ENCODE assay signal across 29 mouse cellular contexts in genomic region chr13:118365774-118366173, GRCm38 (mm10). TPM values are rescaled to one million over a fixed set of nuclear protein-coding genes. Genes with fewer than 3 reads are reported as not detected.
DNase-seq lines count a peak whose midpoint lies in the region; ATAC-seq and TF ChIP-seq lines count a peak whose summit lies in the region.
"Had no signal": no experiment of that assay in that cellular context is flagged by ENCODE, and none has a peak within 500 bp of the region (broad histone marks: within the 10 kb centered on the region; RNA-seq: fewer than 3 reads in every experiment).

No protein-coding gene starts in this region.

- peaks cover 3% of the 10 kb centered on the region; the same call in 1 of the 2 replicates for H3K9me3 ChIP-seq in intestine, embryonic 16.5 days (ENCODE audit: control insufficient read depth, low read length)
- H3K9me3 ChIP-seq in intestine, embryonic 15.5 days: no peaks in the 10 kb centered on the region
- peaks cover 3% of the 10 kb centered on the region for H3K9me3 ChIP-seq in G1E (replicated peaks)
- no peaks in the 10 kb centered on the region for H3K9me3 ChIP-seq in forebrain, embryonic 13.5 days (replicated peaks)
- H3K9me3 ChIP-seq: embryonic facial prominence, embryonic 12.5 days; hindbrain, embryonic 13.5 days; midbrain, embryonic 10.5 days; neural tube, embryonic 12.5 days had no signal

- H3K4me2 ChIP-seq in intestine, embryonic 16.5 days (ENCODE audit: low read depth, low read length): no peak overlapping the region
- no peak overlapping the region for H3K4me2 ChIP-seq in intestine, embryonic 15.5 days (replicated peaks)
- no peak overlapping the region for H3K4me2 ChIP-seq in forebrain, embryonic 13.5 days
- H3K4me2 ChIP-seq: embryonic facial prominence, embryonic 12.5 days; heart, embryonic 11.5 days; hindbrain, embryonic 13.5 days; neural tube, embryonic 12.5 days had no signal

- no peak overlapping the region for H3K27ac ChIP-seq in intestine, embryonic 16.5 days (ENCODE audit: low read length)
- no peak overlapping the region for H3K27ac ChIP-seq in intestine, embryonic 15.5 days
- H3K27ac ChIP-seq in forebrain, embryonic 13.5 days: no peak overlapping the region
- H3K27ac ChIP-seq: embryonic facial prominence, embryonic 12.5 days; hindbrain, embryonic 13.5 days; liver, embryonic 14.5 days; macrophage; midbrain, embryonic 10.5 days; neural tube, embryonic 12.5 days; stomach, postnatal 0 days had no signal

- ATAC-seq in intestine, embryonic 16.5 days: peak; percentile 55
- ATAC-seq in intestine, embryonic 15.5 days: no peak; the same call in 1 of the 2 replicates
- peak; percentile 28; the same call in 1 of the 2 replicates for ATAC-seq in G1E (ENCODE audit: extremely low read depth, insufficient number of reproducible peaks, low FRiP score, poor library complexity, severe bottlenecking)
- peak; percentile 88 for ATAC-seq in megakaryocyte, adult 5-6 weeks (ENCODE audit: poor library complexity, severe bottlenecking)
- ATAC-seq in forebrain, embryonic 13.5 days: no peak
- ATAC-seq: forebrain, postnatal 0 days had no signal

- H3K9ac ChIP-seq in intestine, embryonic 16.5 days (ENCODE audit: low read depth, low read length): no peak overlapping the region
- no peak overlapping the region for H3K9ac ChIP-seq in intestine, embryonic 15.5 days
- no peak overlapping the region for H3K9ac ChIP-seq in forebrain, embryonic 13.5 days
- H3K9ac ChIP-seq: embryonic facial prominence, embryonic 12.5 days; forebrain, postnatal 0 days; hindbrain, embryonic 13.5 days; liver, embryonic 14.5 days; neural tube, embryonic 12.5 days had no signal

- no peaks in the 10 kb centered on the region for H3K4me1 ChIP-seq in intestine, embryonic 16.5 days (ENCODE audit: control insufficient read depth, insufficient read depth, low read length)
- no peaks in the 10 kb centered on the region for H3K4me1 ChIP-seq in intestine, embryonic 15.5 days (replicated peaks)
- no peaks in the 10 kb centered on the region for H3K4me1 ChIP-seq in G1E (ENCODE audit: insufficient read depth, low read depth, low read length)
- no peaks in the 10 kb centered on the region for H3K4me1 ChIP-seq in forebrain, embryonic 13.5 days
- H3K4me1 ChIP-seq: embryonic facial prominence, embryonic 12.5 days; hindbrain, embryonic 13.5 days; midbrain, embryonic 10.5 days; neural tube, embryonic 12.5 days had no signal

- no peaks in the 10 kb centered on the region for H3K36me3 ChIP-seq in intestine, embryonic 16.5 days (ENCODE audit: control insufficient read depth, insufficient read depth, low read length)
- H3K36me3 ChIP-seq in intestine, embryonic 15.5 days: no peaks in the 10 kb centered on the region
- H3K36me3 ChIP-seq in G1E (replicated peaks): peaks cover 2% of the 10 kb centered on the region
- no peaks in the 10 kb centered on the region for H3K36me3 ChIP-seq in forebrain, embryonic 13.5 days (ENCODE audit: poor library complexity, severe bottlenecking)
- H3K36me3 ChIP-seq: embryonic facial prominence, embryonic 12.5 days; hindbrain, embryonic 13.5 days; midbrain, embryonic 10.5 days; neural tube, embryonic 12.5 days had no signal

- H3K27me3 ChIP-seq in intestine, embryonic 16.5 days (replicated peaks; ENCODE audit: control insufficient read depth, insufficient read depth, low read length): no peaks in the 10 kb centered on the region
- no peaks in the 10 kb centered on the region for H3K27me3 ChIP-seq in intestine, embryonic 15.5 days (replicated peaks)
- H3K27me3 ChIP-seq in G1E (ENCODE audit: insufficient read depth, low read length): no peaks in the 10 kb centered on the region
- no peaks in the 10 kb centered on the region for H3K27me3 ChIP-seq in forebrain, embryonic 13.5 days
- H3K27me3 ChIP-seq: embryonic facial prominence, embryonic 12.5 days; hindbrain, embryonic 13.5 days; neural tube, embryonic 12.5 days had no signal

- no peak overlapping the region for H3K4me3 ChIP-seq in intestine, embryonic 16.5 days (ENCODE audit: low read length)
- H3K4me3 ChIP-seq in intestine, embryonic 15.5 days (replicated peaks): no peak overlapping the region
- H3K4me3 ChIP-seq in G1E (ENCODE audit: low read depth, low read length): no peak overlapping the region
- H3K4me3 ChIP-seq in forebrain, embryonic 13.5 days: no peak overlapping the region
- H3K4me3 ChIP-seq: embryonic facial prominence, embryonic 12.5 days; hindbrain, embryonic 13.5 days; midbrain, embryonic 10.5 days; myocyte; neural tube, embryonic 12.5 days had no signal

- WGBS in intestine, embryonic 16.5 days: 53% methylated on average over 1 of the region's 1 CpGs
- WGBS in intestine, embryonic 15.5 days: 64% methylated on average over 1 of the region's 1 CpGs
- WGBS in forebrain, embryonic 13.5 days: 77% methylated on average over 1 of the region's 1 CpGs

- peak; percentile 19 for DNase-seq in 416B (ENCODE audit: low read depth)
- no peak for DNase-seq in G1E (ENCODE audit: low spot score)
- no peak for DNase-seq in thymus, postnatal 10 days (ENCODE audit: low spot score in 2 of 2)
- DNase-seq: adrenal gland, adult 8-10 months; B cell, adult 2 months; cerebellum, adult 2 months; cerebellum, postnatal 14 days; forebrain, postnatal 0 days; gastrocnemius, postnatal 10 days; heart, adult 11 months; heart, postnatal 36 days; liver; lung, adult 2 months; lung, postnatal 10 days; right cerebral cortex, postnatal 4 days had no signal

- TF ChIP-seq CTCF in G1E (IDR thresholded peaks at IDR 0.05; ENCODE audit: low read depth, low read length): no peak

RNA-seq across cellular contexts. Expression of gene B430218F22Rik, which starts 20.7 kb away (rescaled TPM):
- 0.43 and 0.50 TPM in 2 replicates for polyA plus RNA-seq in intestine, embryonic 16.5 days (2015; fragmentation: Nextera tagmentation; extraction: Ambion mirVana)
- 0.58 and 0.70 TPM in 2 replicates for polyA plus RNA-seq in intestine, embryonic 15.5 days (2015; fragmentation: Nextera tagmentation; extraction: Ambion mirVana)
- total RNA-seq in G1E (2014; fragmentation: Nextera tagmentation) (not detected in 2 replicates), G1E (2017) (0.12 and 0.49 TPM in 2 replicates)
- 0.07 TPM in 1 of 2 replicates, not detected in the other for polyA plus RNA-seq in G1E (2012)
- total RNA-seq in megakaryocyte, adult 5-6 weeks (2015): 0.11 and 0.20 TPM in 2 replicates
- not detected in 2 replicates for total RNA-seq in megakaryocyte, adult 5-6 weeks (2017)
- 0.76 and 0.80 TPM in 2 replicates for polyA plus RNA-seq in forebrain, embryonic 13.5 days (2015; fragmentation: Nextera tagmentation; extraction: Ambion mirVana)
- total RNA-seq: gastrocnemius, postnatal 10 days had no signal
- polyA plus RNA-seq: large intestine, adult 2 months; lung, adult 2 months; macrophage had no signal

RNA-seq across cellular contexts. Expression of gene Mrps30, which starts 21.3 kb away (rescaled TPM):
- 29.6 and 29.9 TPM in 2 replicates for polyA plus RNA-seq in intestine, embryonic 16.5 days (2015; fragmentation: Nextera tagmentation; extraction: Ambion mirVana)
- polyA plus RNA-seq in intestine, embryonic 15.5 days (2015; fragmentation: Nextera tagmentation; extraction: Ambion mirVana): 34.5 and 36.6 TPM in 2 replicates
- total RNA-seq in G1E (2014; fragmentation: Nextera tagmentation): 30.9 and 33.2 TPM in 2 replicates
- 43.4 and 50.6 TPM in 2 replicates for total RNA-seq in G1E (2017)
- polyA plus RNA-seq in G1E (2012): 33.1 and 47.7 TPM in 2 replicates
- 21.7 and 24.2 TPM in 2 replicates for total RNA-seq in megakaryocyte, adult 5-6 weeks (2015)
- 26.1 and 29.9 TPM in 2 replicates for total RNA-seq in megakaryocyte, adult 5-6 weeks (2017)
- 26.0 and 26.1 TPM in 2 replicates for polyA plus RNA-seq in forebrain, embryonic 13.5 days (2015; fragmentation: Nextera tagmentation; extraction: Ambion mirVana)

Comparison
In these comparisons a context has a peak if more than half of its experiments do, and no peak if none do; other contexts are left out.
1. ATAC-seq: peak in intestine, embryonic 16.5 days (single experiment), G1E (single experiment) and megakaryocyte, adult 5-6 weeks (single experiment); none in intestine, embryonic 15.5 days (single experiment) and forebrain, embryonic 13.5 days (single experiment).